Mouse (Mus musculus) skeletal muscle tissue, adult 2 months (tissue): ENCODE data around the gene Cenpw.

ENCODE experiments used
- DNase-seq: peaks from one replicate; pipeline ENCODE4 v3.0.0-alpha.2; 2012; ENCODE audit warnings: low read depth, low spot score

The Cenpw gene

GRCm38 (mm10) chr10:30199916-30200826 lies at the start of gene Cenpw:
Gene Cenpw, minus strand, starts transcription at chr10:30200560.
- DNase-seq: peak; percentile 73

DNA sequence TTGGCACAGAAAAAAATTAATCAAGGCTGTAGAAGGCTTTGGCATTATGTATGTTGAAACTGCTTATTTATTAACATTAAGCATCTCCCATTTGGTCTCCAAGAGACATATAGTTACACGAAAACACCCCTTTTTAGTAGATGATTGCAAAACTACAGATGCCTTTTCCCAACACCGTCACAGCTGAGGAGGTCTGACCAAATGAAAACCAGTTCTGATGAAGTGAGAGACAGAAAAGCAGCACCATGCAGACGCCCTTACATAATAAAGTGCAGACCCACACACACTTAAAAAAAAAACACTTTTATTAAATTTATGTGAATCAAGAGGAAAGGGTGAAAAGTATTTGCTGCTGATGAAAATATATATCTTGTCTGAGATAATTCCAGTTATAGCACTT lies 49.3 kb upstream of the Cenpw start:
- DNase-seq: no peak

DNA sequence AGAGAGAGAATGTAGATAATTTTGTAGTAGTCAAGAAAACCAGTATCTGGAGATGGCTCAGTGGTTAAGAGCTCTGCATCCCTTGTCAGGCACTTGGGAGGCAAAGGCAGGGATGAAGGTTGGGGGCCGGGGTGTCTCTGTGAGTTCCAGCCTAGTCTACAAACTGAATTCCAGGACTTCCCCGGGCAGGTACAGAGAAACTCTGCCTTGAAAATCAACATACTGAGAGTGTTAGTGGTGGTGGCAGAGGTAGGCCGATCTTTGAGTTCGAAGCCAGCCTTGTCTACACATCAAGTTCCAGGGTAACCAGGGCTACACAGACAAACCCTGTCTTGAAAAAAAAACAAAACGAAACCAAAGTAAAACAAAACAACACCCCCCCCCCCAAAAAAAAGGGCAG lies 859 bp downstream of the Cenpw start:
- no peak for DNase-seq

- no peak for DNase-seq
Measured at GRCm38 (mm10) chr10:30167700-30168099, 32.7 kb downstream of the Cenpw start.
